Mouse (Mus musculus) E14TG2a.4 (cell line): ENCODE results near the gene Cblb.

Experiments used
- H3K27me3 ChIP-seq: 2 replicates; pipeline ENCODE4 v1.6.1; 2014; ENCODE audit warnings: low read length, control low read depth; ENCODE audit not compliant: insufficient read depth
- H3K36me3 ChIP-seq: 2 replicates; pipeline ENCODE4 v1.6.1; 2014; ENCODE audit warnings: low read length, control low read depth; ENCODE audit not compliant: insufficient read depth
- H3K4me1 ChIP-seq: replicated peaks from 2 replicates; pipeline ENCODE4 v1.6.1; 2014; ENCODE audit warnings: low read depth, low read length, control low read depth
- H3K4me3 ChIP-seq: replicated peaks from 2 replicates; pipeline ENCODE4 v1.5.1; 2014; ENCODE audit warnings: mild to moderate bottlenecking, low read length
- H3K9me3 ChIP-seq: 2 replicates; pipeline ENCODE4 v1.6.1; 2014; ENCODE audit warnings: low read length, control low read depth
- CTCF ChIP-seq: conservative IDR thresholded peaks from 2 replicates; pipeline ENCODE4 v1.5.1; 2014; ENCODE audit warnings: low read length
- NANOG ChIP-seq: IDR thresholded peaks from 2 replicates; pipeline ENCODE4 v1.6.1; 2014; ENCODE audit warnings: borderline replicate concordance, low read length, mixed read lengths
- POU5F1 ChIP-seq: IDR thresholded peaks from 2 replicates; pipeline ENCODE4 v1.6.1; 2014; ENCODE audit warnings: low read length, borderline replicate concordance

Gene Cblb

DNA sequence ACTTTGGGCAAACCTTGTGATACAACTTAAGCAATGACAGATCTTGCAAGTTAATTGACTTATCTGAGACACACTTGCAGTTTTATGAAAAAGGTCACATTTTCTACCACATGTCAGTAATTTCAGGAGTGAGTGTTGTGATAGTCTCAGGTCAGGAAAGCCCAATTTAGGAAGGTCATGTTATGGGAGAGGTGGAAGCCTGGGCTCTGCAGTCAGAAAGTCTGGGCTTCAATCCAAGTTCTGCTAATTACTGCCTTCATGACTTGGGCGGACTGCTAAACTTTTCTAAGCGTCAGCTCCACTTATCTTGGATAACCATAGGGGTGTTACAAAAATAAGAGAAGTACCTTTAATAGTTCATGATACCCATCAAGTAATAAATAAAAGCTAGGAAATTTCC lies 22.6 kb upstream of the Cblb start:
- Histone ChIP-seq H3K9me3 (no peaks in the 10 kb centered on the region), H3K4me3 (no peak overlapping the region), H3K4me1 (no peaks in the 10 kb centered on the region), H3K27me3 (no peaks in the 10 kb centered on the region), H3K36me3 (no peaks in the 10 kb centered on the region)
- TF ChIP-seq CTCF (no peak), NANOG (no peak), POU5F1 (no peak)

DNA sequence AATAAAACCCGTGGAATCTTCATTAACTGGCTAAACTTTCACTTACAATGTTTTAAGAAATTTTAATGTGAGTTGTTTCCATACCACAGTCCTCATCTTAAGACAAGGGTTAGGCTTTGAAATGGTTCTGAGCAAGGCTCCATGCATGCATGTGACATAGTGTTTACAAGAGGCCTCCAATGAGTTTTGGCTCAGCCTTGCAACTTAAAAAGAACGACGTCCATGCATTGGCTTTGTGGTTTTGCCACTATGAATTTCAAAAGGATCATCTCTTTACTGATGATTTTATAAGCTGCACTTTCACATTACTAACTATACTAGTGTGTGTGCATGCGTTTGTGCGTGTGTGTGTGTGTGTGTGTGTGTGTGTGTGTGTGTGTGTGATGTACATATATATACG lies 21.6 kb upstream of the Cblb start:
- H3K4me3 ChIP-seq = no peak overlapping the region
- H3K27me3 ChIP-seq = no peaks in the 10 kb centered on the region
- H3K4me1 ChIP-seq = no peaks in the 10 kb centered on the region
- TF ChIP-seq NANOG (no peak), CTCF (no peak), POU5F1 (no peak)
- H3K36me3 ChIP-seq = no peaks in the 10 kb centered on the region
- no peaks in the 10 kb centered on the region for H3K9me3 ChIP-seq

DNA sequence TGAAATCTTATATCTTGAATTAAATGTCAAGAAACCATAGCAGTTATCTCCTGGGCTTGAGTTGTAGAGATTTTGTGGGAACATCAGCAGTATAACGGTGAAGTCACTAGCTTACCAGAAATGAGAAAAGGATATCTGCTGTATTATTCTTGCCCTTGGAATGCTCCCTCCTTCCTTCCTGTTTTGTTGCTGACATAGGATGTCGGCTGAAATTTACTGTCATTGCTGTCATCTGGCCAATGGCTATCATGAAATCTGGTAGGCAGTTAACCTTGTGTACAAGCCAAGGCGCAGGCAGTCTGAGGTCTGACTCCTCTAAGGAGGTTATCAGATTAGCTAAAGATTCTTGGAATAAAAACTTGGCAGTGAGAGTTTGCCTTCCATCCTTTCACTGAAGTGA lies 18.0 kb upstream of the Cblb start:
- TF ChIP-seq POU5F1 (no peak), NANOG (no peak), CTCF (no peak)
- Histone ChIP-seq H3K36me3 (no peaks in the 10 kb centered on the region), H3K4me1 (no peaks in the 10 kb centered on the region), H3K4me3 (no peak overlapping the region), H3K9me3 (no peaks in the 10 kb centered on the region), H3K27me3 (no peaks in the 10 kb centered on the region)

DNA sequence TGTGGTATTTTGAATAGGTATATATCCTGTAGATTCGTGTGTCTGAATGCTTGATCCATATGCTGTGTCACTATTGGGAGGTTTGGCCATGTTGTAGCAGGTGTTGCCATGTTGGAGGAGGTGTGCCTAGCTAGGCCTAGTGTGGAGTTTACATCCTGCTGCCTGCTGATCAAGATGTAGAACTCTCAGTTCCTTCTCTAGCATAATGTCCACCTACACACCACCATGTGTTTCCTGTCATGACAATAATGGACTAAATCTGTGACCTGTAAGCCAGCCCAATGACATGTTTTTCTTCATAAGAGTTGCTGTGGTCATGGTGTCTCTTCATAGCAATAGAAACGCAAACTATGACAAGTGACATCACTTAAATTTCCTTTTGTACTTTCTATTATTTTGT lies 17.2 kb upstream of the Cblb start:
- no peak for TF ChIP-seq POU5F1
- TF ChIP-seq CTCF = no peak
- no peak for TF ChIP-seq NANOG
- no peaks in the 10 kb centered on the region for H3K9me3 ChIP-seq
- no peaks in the 10 kb centered on the region for H3K36me3 ChIP-seq
- no peaks in the 10 kb centered on the region for H3K4me1 ChIP-seq
- no peaks in the 10 kb centered on the region for H3K27me3 ChIP-seq
- H3K4me3 ChIP-seq = no peak overlapping the region

DNA sequence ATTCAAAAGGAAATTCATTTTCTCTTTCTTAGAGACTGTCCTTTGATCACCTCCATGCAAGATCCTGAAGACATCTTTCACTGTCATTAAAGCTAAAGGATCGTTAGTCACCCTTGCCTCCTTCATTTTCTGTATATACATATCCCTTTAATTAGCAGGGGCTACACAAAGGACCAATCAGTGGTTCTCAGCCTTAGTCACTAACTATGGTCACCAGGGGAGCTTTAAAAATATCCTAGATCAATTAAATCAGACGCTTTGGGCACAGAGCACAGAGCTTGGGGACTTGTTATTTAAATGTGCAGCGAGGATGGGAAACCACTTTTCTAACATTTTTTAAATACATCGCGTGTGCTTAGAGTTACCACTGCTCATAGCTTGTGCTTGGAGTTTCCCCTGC lies 7.6 kb upstream of the Cblb start:
- TF ChIP-seq POU5F1 (no peak), NANOG (no peak), CTCF (no peak)
- no peaks in the 10 kb centered on the region for H3K4me1 ChIP-seq
- H3K4me3 ChIP-seq = no peak overlapping the region
- H3K36me3 ChIP-seq = no peaks in the 10 kb centered on the region
- no peaks in the 10 kb centered on the region for H3K9me3 ChIP-seq
- no peaks in the 10 kb centered on the region for H3K27me3 ChIP-seq

DNA sequence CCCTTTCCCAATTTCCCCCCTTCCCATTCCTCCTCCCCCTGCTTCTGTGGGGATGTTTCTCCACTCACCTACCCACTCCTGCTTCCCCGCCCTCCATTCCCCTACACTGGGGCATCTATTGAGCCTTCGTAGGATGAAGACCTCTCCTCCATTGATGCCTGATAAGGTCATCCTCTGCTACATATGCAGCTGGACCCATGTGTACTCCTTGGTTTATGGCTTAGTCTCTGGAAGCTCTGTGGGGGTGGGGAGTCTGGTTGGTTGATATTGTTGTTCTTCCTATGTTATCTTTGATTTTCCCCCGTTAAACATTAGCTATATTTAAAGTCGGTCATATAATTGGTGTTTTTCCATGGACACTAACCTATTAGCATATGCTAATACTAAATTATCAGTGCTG lies 3.7 kb upstream of the Cblb start:
- no peaks in the 10 kb centered on the region for H3K9me3 ChIP-seq
- H3K27me3 ChIP-seq = no peaks in the 10 kb centered on the region
- no peak overlapping the region for H3K4me3 ChIP-seq
- H3K36me3 ChIP-seq = no peaks in the 10 kb centered on the region
- TF ChIP-seq POU5F1 (no peak), NANOG (no peak), CTCF (no peak)
- peaks cover 8% of the 10 kb centered on the region for H3K4me1 ChIP-seq

DNA sequence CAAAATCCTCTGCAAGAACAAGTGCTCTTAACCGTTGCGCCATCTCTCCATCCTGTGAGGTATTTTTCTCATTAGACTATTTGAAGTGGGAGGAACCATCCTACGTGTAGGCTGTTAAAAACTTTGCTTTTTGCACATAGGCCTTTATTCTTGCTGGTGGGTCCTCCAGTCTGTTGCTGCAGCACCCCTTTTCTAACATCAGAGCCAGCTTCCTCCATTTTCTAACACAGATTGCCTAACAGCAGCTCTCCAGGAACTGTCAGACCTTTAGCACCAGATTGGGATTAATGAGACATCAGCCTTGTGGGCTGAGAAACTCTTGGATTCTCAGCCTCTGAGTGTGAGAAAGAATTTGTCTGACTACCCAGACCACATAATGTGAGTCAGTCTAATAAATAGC lies 2.0 kb upstream of the Cblb start:
- H3K27me3 ChIP-seq = no peaks in the 10 kb centered on the region
- peaks cover 2% of the 10 kb centered on the region; the same call in 1 of the 2 replicates for H3K36me3 ChIP-seq
- no peaks in the 10 kb centered on the region for H3K9me3 ChIP-seq
- no peak overlapping the region for H3K4me3 ChIP-seq
- H3K4me1 ChIP-seq = peaks cover 15% of the 10 kb centered on the region
- no peak for TF ChIP-seq CTCF
- TF ChIP-seq POU5F1 = no peak
- TF ChIP-seq NANOG = no peak

DNA sequence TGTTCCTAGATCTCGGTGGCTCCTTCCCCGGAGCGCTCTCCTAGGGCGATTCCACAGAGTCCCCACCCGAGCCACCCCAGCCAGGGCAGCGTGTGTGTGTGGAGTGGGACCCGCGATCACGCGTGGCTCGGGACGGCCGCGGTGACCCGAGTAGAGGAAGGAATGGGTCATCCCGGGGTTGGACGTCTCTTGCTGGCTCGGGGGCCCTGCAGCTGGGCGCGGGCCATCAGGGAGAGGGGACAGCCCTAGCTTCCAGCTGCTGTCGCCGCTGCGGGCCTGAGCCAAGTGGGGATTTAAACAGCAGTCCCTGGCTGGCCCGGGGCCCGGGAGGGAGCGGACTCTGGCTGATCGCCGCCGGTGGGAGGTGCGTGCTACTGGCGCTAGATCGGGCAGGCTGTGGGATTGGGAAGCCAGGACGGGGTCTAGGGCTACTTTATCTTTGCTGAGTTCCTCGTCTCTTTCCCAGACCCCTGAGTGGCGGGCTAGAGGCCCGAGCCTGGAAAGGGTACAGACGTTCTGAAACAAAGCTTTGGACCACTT lies 757 bp downstream of the Cblb start:
- no peaks in the 10 kb centered on the region for H3K27me3 ChIP-seq
- peak overlapping the region; percentile 97 for H3K4me3 ChIP-seq
- TF ChIP-seq POU5F1 (no peak), NANOG (no peak), CTCF (no peak)
- H3K36me3 ChIP-seq = peaks cover 19% of the 10 kb centered on the region
- H3K4me1 ChIP-seq = peaks cover 15% of the 10 kb centered on the region
- no peaks in the 10 kb centered on the region for H3K9me3 ChIP-seq
